Mouse (Mus musculus): ENCODE data around the gene Usp37.
"Not testable (repeated sequence)": the region's sequence is repeated elsewhere in the genome, so short reads cannot be mapped to it uniquely, and the experiment has no call there.

The Usp37 gene

GRCm38 (mm10) chr1:74544184-74544583 lies at the start of gene Usp37:
Gene Usp37, minus strand, starts transcription at chr1:74544284.
- DNase-seq: no peak

GRCm38 (mm10) chr1:74587773-74588445 lies 43.8 kb upstream of the Usp37 start, which contains the start of the genes Zfp142 and Bcs1l:
Gene Zfp142, minus strand, starts transcription at chr1:74588246.
Gene Bcs1l, plus strand, starts transcription at chr1:74588289.
- DNase-seq: peak; percentile 98

- DNase-seq: no peak
Observed at GRCm38 (mm10) chr1:74587233-74587772, 43.2 kb upstream of the Usp37 start.

- DNase-seq: no peak
Observed at GRCm38 (mm10) chr1:74584616-74585398, 40.7 kb upstream of the Usp37 start.

- DNase-seq: no peak
Observed at GRCm38 (mm10) chr1:74582621-74583020, 38.5 kb upstream of the Usp37 start.

GRCm38 (mm10) chr1:74569739-74570719 lies 25.9 kb upstream of the Usp37 start:
- DNase-seq: no peak

GRCm38 (mm10) chr1:74565834-74566233 lies 21.8 kb upstream of the Usp37 start:
- DNase-seq: no peak

GRCm38 (mm10) chr1:74559061-74559460 lies 15.0 kb upstream of the Usp37 start:
- no peak for DNase-seq

- DNase-seq: peak; percentile 53
Observed at GRCm38 (mm10) chr1:74542451-74542961, 1.6 kb downstream of the Usp37 start, which contains the start of gene Plcd4. Gene Plcd4, plus strand, starts transcription at chr1:74542888.

GRCm38 (mm10) chr1:74538650-74539049 lies 5.4 kb downstream of the Usp37 start:
- no peak for DNase-seq

- no peak for DNase-seq
Observed at GRCm38 (mm10) chr1:74528589-74528988, 15.5 kb downstream of the Usp37 start.

GRCm38 (mm10) chr1:74524746-74525145 lies 19.3 kb downstream of the Usp37 start:
- DNase-seq: no peak

- DNase-seq: no peak
Observed at GRCm38 (mm10) chr1:74519875-74520274, 24.2 kb downstream of the Usp37 start.

- not testable (repeated sequence) for DNase-seq
Observed at GRCm38 (mm10) chr1:74512999-74513398, 31.1 kb downstream of the Usp37 start.

- no peak for DNase-seq
Observed at GRCm38 (mm10) chr1:74511306-74511705, 32.8 kb downstream of the Usp37 start.

- no peak for DNase-seq
Observed at GRCm38 (mm10) chr1:74507780-74508179, 36.3 kb downstream of the Usp37 start.

- no peak for DNase-seq
Observed at GRCm38 (mm10) chr1:74506471-74506881, 37.6 kb downstream of the Usp37 start.

GRCm38 (mm10) chr1:74505721-74506464 lies 38.2 kb downstream of the Usp37 start, which contains the start of gene Cnot9:
Gene Cnot9, plus strand, starts transcription at chr1:74506058.
- DNase-seq: peak; percentile 100

- DNase-seq: no peak
Observed at GRCm38 (mm10) chr1:74505393-74505720, 38.7 kb downstream of the Usp37 start.

GRCm38 (mm10) chr1:74501106-74501505 lies 43.0 kb downstream of the Usp37 start:
- no peak for DNase-seq

GRCm38 (mm10) chr1:74485792-74486191 lies 58.3 kb downstream of the Usp37 start:
- no peak for DNase-seq

GRCm38 (mm10) chr1:74460273-74460672 lies 83.8 kb downstream of the Usp37 start:
- peak; percentile 22 for DNase-seq
